Mouse (Mus musculus): ENCODE measurements at regions not wholly inside any gene's neighbourhood (a gene's known extent, or its start where the extent isn't known, plus 50 kb on each side); places are given as distances from the start of the nearest gene placed in this dataset.

- DNase-seq (ENCODE audit: low spot score in 2 of 2): no peak
Measured at GRCm38 (mm10) chr16:93015636-93016035, 189.7 kb upstream of the Runx1 start.

GRCm38 (mm10) chr16:93014991-93015390 lies 189.0 kb upstream of the Runx1 start:
- DNase-seq (ENCODE audit: low spot score in 2 of 2): no peak

GRCm38 (mm10) chr16:93013881-93014280 lies 187.9 kb upstream of the Runx1 start:
- no peak for DNase-seq (ENCODE audit: low spot score in 2 of 2)

GRCm38 (mm10) chr16:93013256-93013655 lies 187.3 kb upstream of the Runx1 start:
- DNase-seq (ENCODE audit: low spot score in 2 of 2): no peak

GRCm38 (mm10) chr16:93011474-93011873 lies 185.5 kb upstream of the Runx1 start:
- no peak for DNase-seq (ENCODE audit: low spot score in 2 of 2)

- no peak for DNase-seq (ENCODE audit: low spot score in 2 of 2)
Measured at GRCm38 (mm10) chr16:93006321-93006984, 180.5 kb upstream of the Runx1 start.

GRCm38 (mm10) chr16:93005470-93005869 lies 179.5 kb upstream of the Runx1 start:
- DNase-seq (ENCODE audit: low spot score in 2 of 2): no peak

GRCm38 (mm10) chr16:93003830-93004229 lies 177.9 kb upstream of the Runx1 start:
- DNase-seq (ENCODE audit: low spot score in 2 of 2): no peak

GRCm38 (mm10) chr16:92998689-92999088 lies 172.7 kb upstream of the Runx1 start:
- no peak for DNase-seq (ENCODE audit: low spot score in 2 of 2)

GRCm38 (mm10) chr16:92997636-92998035 lies 171.7 kb upstream of the Runx1 start:
- DNase-seq (ENCODE audit: low spot score in 2 of 2): no peak

- no peak for DNase-seq (ENCODE audit: low spot score in 2 of 2)
Measured at GRCm38 (mm10) chr16:92995993-92996350, 170.0 kb upstream of the Runx1 start.

- no peak for DNase-seq (ENCODE audit: low spot score in 2 of 2)
Measured at GRCm38 (mm10) chr16:92995132-92995992, 169.4 kb upstream of the Runx1 start.

- DNase-seq (ENCODE audit: low spot score in 2 of 2): no peak
Measured at GRCm38 (mm10) chr16:92992876-92993275, 166.9 kb upstream of the Runx1 start.

- no peak for DNase-seq (ENCODE audit: low spot score in 2 of 2)
Measured at GRCm38 (mm10) chr16:92991405-92991804, 165.5 kb upstream of the Runx1 start.

GRCm38 (mm10) chr16:92988416-92988815 lies 162.5 kb upstream of the Runx1 start:
- no peak for DNase-seq (ENCODE audit: low spot score in 2 of 2)

- DNase-seq (ENCODE audit: low spot score in 2 of 2): no peak
Measured at GRCm38 (mm10) chr16:92988000-92988399, 162.1 kb upstream of the Runx1 start.

- DNase-seq (ENCODE audit: low spot score in 2 of 2): no peak
Measured at GRCm38 (mm10) chr16:92985768-92986167, 159.8 kb upstream of the Runx1 start.

GRCm38 (mm10) chr16:92982934-92983333 lies 157.0 kb upstream of the Runx1 start:
- DNase-seq (ENCODE audit: low spot score in 2 of 2): no peak

- DNase-seq (ENCODE audit: low spot score in 2 of 2): no peak
Measured at GRCm38 (mm10) chr16:92979620-92980330, 153.8 kb upstream of the Runx1 start.

GRCm38 (mm10) chr16:92976097-92976496 lies 150.1 kb upstream of the Runx1 start:
- no peak for DNase-seq (ENCODE audit: low spot score in 2 of 2)

- no peak for DNase-seq (ENCODE audit: low spot score in 2 of 2)
Measured at GRCm38 (mm10) chr16:92975090-92975489, 149.1 kb upstream of the Runx1 start.

- no peak for DNase-seq (ENCODE audit: low spot score in 2 of 2)
Measured at GRCm38 (mm10) chr16:92972681-92973080, 146.7 kb upstream of the Runx1 start.

- no peak for DNase-seq (ENCODE audit: low spot score in 2 of 2)
Measured at GRCm38 (mm10) chr16:92971956-92972355, 146.0 kb upstream of the Runx1 start.

Measured in spleen, postnatal 10 days (tissue).